Mouse (Mus musculus) heart, embryonic 10.5 days (tissue): ENCODE results near the gene Vmn1r2. TPM values are rescaled to one million over a fixed set of nuclear protein-coding genes. Genes with fewer than 3 reads are reported as not detected.

ENCODE experiments used
- polyA plus RNA-seq: library from polyadenylated mRNA; unstranded; fragments of >200 nt; fragmentation: Nextera tagmentation; extraction: Ambion mirVana; gene quantifications from 2 replicates; pipeline ENCODE4 v1.2.1, GENCODE M21; 2016

The Vmn1r2 gene
- polyA plus RNA-seq, 1 experiment from 2014 or later = not detected

Other genes starting within 250 kb of the Vmn1r2 start
- gene Vmn1r3, start 18.0 kb downstream of the Vmn1r2 start, polyA plus RNA-seq = not detected in 2 replicates